Mouse (Mus musculus) ES-Bruce4 (cell line): ENCODE data around the gene Ubxn11. TPM values are rescaled to one million over a fixed set of nuclear protein-coding genes. Genes with fewer than 3 reads are reported as not detected.

Source experiments
- H3K27ac ChIP-seq: 2 replicates; pipeline ENCODE4 v1.5.1; 2012; ENCODE audit warnings: low read length, inconsistent platforms; ENCODE audit not compliant: insufficient read depth
- H3K27me3 ChIP-seq: 2 replicates; pipeline ENCODE4 v1.6.1; 2012; ENCODE audit warnings: mild to moderate bottlenecking, low read length, inconsistent platforms; ENCODE audit not compliant: control insufficient read depth, poor library complexity, insufficient read depth, severe bottlenecking
- H3K36me3 ChIP-seq: 2 replicates; pipeline ENCODE4 v1.6.1; 2012; ENCODE audit warnings: inconsistent platforms, mild to moderate bottlenecking, low read length, moderate library complexity; ENCODE audit not compliant: control insufficient read depth, poor library complexity, insufficient read depth, severe bottlenecking
- H3K4me1 ChIP-seq: one replicate; pipeline ENCODE4 v1.8.1; 2011; ENCODE audit warnings: low read length; ENCODE audit not compliant: control insufficient read depth, insufficient read depth
- H3K4me3 ChIP-seq: 2 replicates; pipeline ENCODE4 v1.5.1; 2011; ENCODE audit warnings: low read depth, mild to moderate bottlenecking, low read length
- H3K9ac ChIP-seq: 2 replicates; pipeline ENCODE4 v1.6.1; 2012; ENCODE audit warnings: low read depth, mild to moderate bottlenecking, inconsistent platforms; ENCODE audit not compliant: poor library complexity, severe bottlenecking
- H3K9me3 ChIP-seq: replicated peaks from 2 replicates; pipeline ENCODE4 v1.6.1; 2012; ENCODE audit warnings: mild to moderate bottlenecking, low read length, inconsistent platforms; ENCODE audit not compliant: control insufficient read depth, poor library complexity, insufficient read depth, severe bottlenecking
- CTCF ChIP-seq: IDR thresholded peaks from one replicate; pipeline ENCODE4 v1.8.1; 2011; ENCODE audit warnings: low read depth, low read length
- EP300 ChIP-seq: IDR thresholded peaks from 2 replicates; pipeline ENCODE4 v1.6.1; 2011; ENCODE audit warnings: low read depth, low read length; ENCODE audit not compliant: insufficient read depth
- POLR2A ChIP-seq: IDR thresholded peaks from one replicate; pipeline ENCODE4 v1.8.1; 2011; ENCODE audit warnings: low read length; ENCODE audit not compliant: insufficient read depth
- polyA plus RNA-seq: library from polyadenylated mRNA; stranded (reverse); fragments of >200 nt; gene quantifications from 2 replicates; pipeline ENCODE4 v1.2.4, GENCODE M21; 2011; ENCODE audit warnings: low read depth; ENCODE audit not compliant: missing spikeins, insufficient read depth, insufficient read length

Gene Ubxn11
- polyA plus RNA-seq, 1 experiment = 11.6 TPM

GRCm38 (mm10) chr4:134114038-134114437 lies 11.7 kb downstream of the Ubxn11 start:
- Histone ChIP-seq H3K4me1 (peaks cover 33% of the 10 kb centered on the region), H3K27ac (peak overlapping the region; percentile 74), H3K4me3 (no peak overlapping the region), H3K36me3 (no peaks in the 10 kb centered on the region), H3K9me3 (no peaks in the 10 kb centered on the region), H3K9ac (peak overlapping the region; percentile 11), H3K27me3 (no peaks in the 10 kb centered on the region)
- TF ChIP-seq EP300 (peak; percentile 20; the same call in 1 of the 2 replicates), CTCF (no peak), POLR2A (no peak)

DNA sequence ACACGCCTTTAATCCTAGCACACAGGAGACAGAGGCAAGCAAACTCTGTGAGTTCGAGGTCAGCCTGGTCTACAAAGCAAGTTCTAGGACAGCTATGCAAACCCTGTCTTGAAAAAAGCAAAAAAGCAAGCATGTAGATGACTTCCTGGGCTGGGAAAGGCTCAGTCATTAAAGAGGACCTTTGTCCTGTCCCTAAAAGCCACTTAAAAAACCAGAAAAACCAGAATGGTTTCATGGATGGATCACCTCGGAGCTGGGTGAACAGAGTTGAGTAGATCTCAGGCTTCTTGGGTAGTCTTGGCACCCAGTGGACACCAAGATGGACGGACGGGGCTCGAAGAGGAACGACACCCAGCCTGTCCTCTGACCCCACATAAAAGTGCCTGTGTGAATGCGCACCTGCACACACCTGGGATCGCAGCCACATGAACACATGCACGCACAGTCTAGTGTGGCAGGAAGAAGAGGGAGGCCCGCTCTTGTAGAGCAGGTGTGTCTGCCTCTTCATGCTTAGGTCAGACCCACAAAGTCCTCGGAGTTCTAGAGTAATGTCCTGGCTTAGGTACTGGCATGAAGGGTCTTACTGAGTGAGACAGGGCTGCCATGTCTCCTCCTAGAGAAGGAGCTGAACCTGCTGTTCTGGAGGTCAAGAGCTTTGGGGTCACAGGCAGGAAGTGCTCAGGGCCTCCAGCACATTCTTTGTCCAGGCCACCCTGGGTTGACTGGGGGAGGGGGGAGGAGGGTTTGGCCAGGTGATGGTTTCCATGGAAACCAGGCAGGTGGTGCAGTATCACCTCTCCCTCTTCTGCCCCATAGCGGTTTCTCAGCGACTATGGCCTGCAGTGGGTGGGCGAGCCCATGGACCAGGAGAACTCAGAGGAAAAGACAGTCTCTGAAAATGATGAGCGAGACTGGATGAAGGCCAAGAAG lies 13.1 kb downstream of the Ubxn11 start:
- H3K9me3 ChIP-seq = no peaks in the 10 kb centered on the region
- H3K9ac ChIP-seq = peak overlapping the region; percentile 32; the same call in 1 of the 2 replicates
- H3K4me3 ChIP-seq = peak overlapping the region; percentile 39
- no peaks in the 10 kb centered on the region for H3K36me3 ChIP-seq
- H3K27ac ChIP-seq = peak overlapping the region; percentile 96
- TF ChIP-seq EP300 (peak; percentile 99), POLR2A (no peak), CTCF (peak; percentile 18)
- peaks cover 32% of the 10 kb centered on the region for H3K4me1 ChIP-seq
- H3K27me3 ChIP-seq = no peaks in the 10 kb centered on the region

- peaks cover 33% of the 10 kb centered on the region for H3K4me1 ChIP-seq
- H3K27ac ChIP-seq = peak overlapping the region; percentile 96
- peak overlapping the region; percentile 39 for H3K4me3 ChIP-seq
- peak overlapping the region; percentile 32 for H3K9ac ChIP-seq
- no peaks in the 10 kb centered on the region for H3K9me3 ChIP-seq
- H3K27me3 ChIP-seq = no peaks in the 10 kb centered on the region
- TF ChIP-seq EP300 = no peak
- TF ChIP-seq CTCF = no peak
- no peak for TF ChIP-seq POLR2A
- no peaks in the 10 kb centered on the region for H3K36me3 ChIP-seq
Observed at GRCm38 (mm10) chr4:134116501-134116900, 14.1 kb downstream of the Ubxn11 start.

DNA sequence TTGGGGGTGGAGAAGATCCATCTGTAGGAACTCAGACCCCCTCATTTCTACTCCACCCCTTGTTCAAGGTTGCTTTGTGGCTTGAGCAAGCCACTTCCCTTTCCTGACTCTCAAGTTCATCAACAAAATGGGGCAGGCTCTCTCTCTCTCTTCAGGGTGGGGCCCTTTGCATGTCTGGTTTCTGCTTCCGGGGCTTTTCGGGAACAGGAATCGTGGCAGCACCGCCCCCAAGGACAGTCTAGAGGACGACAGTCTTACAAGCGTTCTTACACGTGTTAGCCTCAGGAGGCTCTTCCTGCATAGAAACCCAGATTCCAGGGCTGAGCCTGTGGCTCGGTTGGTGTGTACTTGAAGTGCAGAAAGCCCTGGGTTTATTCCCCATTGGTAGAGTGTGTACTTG lies 14.6 kb downstream of the Ubxn11 start:
- Histone ChIP-seq H3K4me3 (peak overlapping the region; percentile 39), H3K27me3 (no peaks in the 10 kb centered on the region), H3K27ac (peak overlapping the region; percentile 96), H3K4me1 (peaks cover 33% of the 10 kb centered on the region), H3K36me3 (no peaks in the 10 kb centered on the region), H3K9me3 (no peaks in the 10 kb centered on the region), H3K9ac (peak overlapping the region; percentile 32)
- TF ChIP-seq POLR2A = peak; percentile 24
- peak; percentile 96 for TF ChIP-seq EP300
- TF ChIP-seq CTCF = no peak

DNA sequence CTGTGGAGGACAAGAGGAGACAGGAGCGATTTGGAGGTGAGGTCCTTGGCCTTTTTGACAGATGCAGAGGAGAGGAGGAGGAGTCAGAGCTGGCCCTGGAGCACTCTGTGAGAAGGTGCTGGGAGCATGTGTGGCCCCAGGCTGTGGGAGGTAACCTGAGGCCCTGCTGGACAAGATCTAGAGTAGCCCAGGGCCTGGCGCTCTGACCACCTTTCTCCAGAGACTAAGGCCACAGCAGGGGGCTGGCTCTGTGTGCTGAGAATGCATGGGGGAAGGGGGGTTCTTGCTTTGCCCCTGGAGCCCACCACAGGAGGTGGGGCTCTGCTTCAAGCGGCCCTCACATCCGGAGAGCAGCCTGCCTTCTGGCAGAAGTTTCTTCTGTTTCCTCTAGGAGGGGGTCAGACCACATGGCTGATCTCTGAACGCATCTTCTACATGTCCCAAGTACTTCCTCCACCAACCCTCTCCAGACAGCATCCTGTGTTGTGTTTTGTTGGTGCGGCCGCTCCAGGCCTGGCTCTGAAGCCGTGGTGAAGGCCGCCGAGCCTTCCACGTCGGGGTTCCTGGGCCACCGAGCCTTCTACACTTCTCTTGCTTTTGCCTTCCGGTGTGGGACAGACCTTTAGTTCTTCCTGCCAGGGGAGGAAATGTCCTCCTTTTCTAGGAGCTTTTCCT lies 15.9 kb downstream of the Ubxn11 start:
- no peaks in the 10 kb centered on the region for H3K27me3 ChIP-seq
- H3K4me3 ChIP-seq = peak overlapping the region; percentile 20
- peaks cover 31% of the 10 kb centered on the region for H3K4me1 ChIP-seq
- H3K9me3 ChIP-seq = no peaks in the 10 kb centered on the region
- TF ChIP-seq EP300 (peak; percentile 88), POLR2A (no peak), CTCF (no peak)
- peak overlapping the region; percentile 96 for H3K27ac ChIP-seq
- peak overlapping the region; percentile 26 for H3K9ac ChIP-seq
- H3K36me3 ChIP-seq = no peaks in the 10 kb centered on the region
